Mouse (Mus musculus) CH12.LX (cell line): ENCODE results near the gene Zdhhc4.
A peak's percentile ranks its signal among the peaks of the same experiment; 100 is the strongest.

Source experiments
- CHD2 ChIP-seq: IDR thresholded peaks from 2 replicates; pipeline ENCODE4 v1.6.1; 2011; ENCODE audit warnings: low read length, improper control_type of control experiment
- CTCF ChIP-seq, 2 experiments: IDR thresholded peaks in 1 of 2; conservative IDR thresholded peaks in 1 of 2; 2 replicates each; pipeline ENCODE4 v1.5.1; 2011 to 2012; ENCODE audit warnings: low read depth in 2 of 2, low read length in 2 of 2, improper control_type of control experiment in 1 of 2, inconsistent platforms in 1 of 2, mild to moderate bottlenecking in 1 of 2, moderate library complexity in 1 of 2
- MAFK ChIP-seq: IDR thresholded peaks from 2 replicates; pipeline ENCODE4 v1.6.1; 2011; ENCODE audit warnings: low read length, improper control_type of control experiment; ENCODE audit not compliant: insufficient replicate concordance
- MEF2A ChIP-seq: IDR thresholded peaks from 2 replicates; pipeline ENCODE4 v1.6.1; 2014; ENCODE audit warnings: low read depth, mild to moderate bottlenecking, inconsistent platforms, low read length, improper control_type of control experiment, borderline replicate concordance
- POLR2A ChIP-seq: IDR thresholded peaks from 2 replicates; pipeline ENCODE4 v1.6.1; 2011; ENCODE audit warnings: low read depth, mild to moderate bottlenecking, improper control_type of control experiment, low read length
- USF1 ChIP-seq: IDR thresholded peaks from 2 replicates; pipeline ENCODE4 v1.6.1; 2014; ENCODE audit warnings: low read depth, mild to moderate bottlenecking, inconsistent platforms, low read length, improper control_type of control experiment

DNA sequence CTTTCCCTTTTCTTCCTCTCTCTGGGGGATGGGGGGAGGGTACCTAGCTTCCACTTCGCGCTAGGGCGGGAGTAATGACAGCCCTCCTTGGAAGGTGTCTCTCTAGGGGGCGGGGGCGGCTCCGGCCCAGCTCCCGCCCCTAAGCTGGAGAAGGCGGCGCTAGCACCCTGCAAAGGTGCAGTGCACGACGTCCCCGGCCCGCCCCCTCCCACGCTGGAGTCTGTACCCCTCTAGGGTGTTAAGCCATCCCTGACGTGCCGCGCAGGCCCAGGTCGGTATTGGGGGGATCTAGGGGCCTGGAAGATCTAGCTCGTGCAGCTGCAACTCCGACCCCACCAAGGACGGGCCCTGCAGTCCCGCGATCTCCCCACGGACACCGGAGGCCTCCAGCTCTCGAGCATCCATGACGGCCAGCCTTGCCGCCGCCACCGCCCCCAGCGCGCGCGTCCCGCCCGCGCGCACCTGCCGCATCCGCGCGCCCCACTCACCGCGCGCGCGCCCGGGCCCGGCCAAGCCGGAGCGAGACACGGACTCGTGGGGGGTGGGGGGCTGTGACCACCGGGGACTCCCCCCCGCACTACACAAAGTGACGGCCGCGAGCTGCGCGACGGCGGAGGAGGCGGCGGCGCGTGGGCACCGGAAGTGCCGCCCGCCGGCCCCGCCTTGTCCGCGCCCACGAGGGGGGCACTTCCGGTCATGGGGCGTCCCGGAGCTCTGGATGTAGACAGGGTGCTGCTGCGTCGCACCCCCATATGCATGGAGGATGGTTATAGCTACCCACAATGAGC is 59.5 kb downstream of the Zdhhc4 start, which contains the start of gene Zfp316:
- TF ChIP-seq USF1 (peak; percentile 45), POLR2A (peak; percentile 84), CTCF (conservative IDR thresholded peaks at IDR 0.05 in 1 of 2, IDR thresholded peaks at IDR 0.05 in 1 of 2; ENCODE audit: low read depth in 2 of 2, low read length in 2 of 2) (no peak), MAFK (no peak), MEF2A (no peak), CHD2 (0 out of 2 replicates have a peak, but pooled peaks have one; percentile 34)
